Mouse (Mus musculus) MEL (cell line): ENCODE results near the gene Crim1.

ENCODE experiments used
- CHD1 ChIP-seq: IDR thresholded peaks from 2 replicates; pipeline ENCODE4 v1.6.1; 2012; ENCODE audit warnings: low read depth, mild to moderate bottlenecking, inconsistent platforms, low read length, improper control_type of control experiment
- CTCF ChIP-seq, 3 experiments: IDR thresholded peaks in 2 of 3; conservative IDR thresholded peaks in 1 of 3; 2 replicates each; pipeline ENCODE4 v1.5.1; 2011 to 2012; ENCODE audit warnings: low read length in 3 of 3, low read depth in 2 of 3, mild to moderate bottlenecking in 2 of 3, improper control_type of control experiment in 1 of 3, inconsistent platforms in 1 of 3, mixed read lengths in 1 of 3, moderate library complexity in 1 of 3; ENCODE audit not compliant: control insufficient read depth in 1 of 3, insufficient read depth in 1 of 3, poor library complexity in 1 of 3, severe bottlenecking in 1 of 3
- E2F4 ChIP-seq: IDR thresholded peaks from 2 replicates; pipeline ENCODE4 v1.6.1; 2011; ENCODE audit warnings: low read depth, low read length, improper control_type of control experiment, borderline replicate concordance
- ELF1 ChIP-seq: IDR thresholded peaks from 2 replicates; pipeline ENCODE4 v1.6.1; 2014; ENCODE audit warnings: low read depth, mild to moderate bottlenecking, inconsistent platforms, low read length, improper control_type of control experiment, moderate library complexity
- EP300 ChIP-seq, 2 experiments: IDR thresholded peaks; 2 replicates each; pipeline ENCODE4 v1.6.1; 2011; ENCODE audit warnings: improper control_type of control experiment in 2 of 2, low read length in 2 of 2, low read depth in 1 of 2, mild to moderate bottlenecking in 1 of 2
- MAZ ChIP-seq: IDR thresholded peaks from 2 replicates; pipeline ENCODE4 v1.6.1; 2012; ENCODE audit warnings: low read depth, mild to moderate bottlenecking, inconsistent platforms, low read length, improper control_type of control experiment
- POLR2A ChIP-seq, 2 experiments: IDR thresholded peaks; 2 replicates each; pipeline ENCODE4 v1.6.1; 2011 to 2012; ENCODE audit warnings: low read length in 2 of 2, mild to moderate bottlenecking in 2 of 2, control low read depth in 1 of 2, improper control_type of control experiment in 1 of 2, low read depth in 1 of 2, moderate library complexity in 1 of 2; ENCODE audit not compliant: control insufficient read depth in 1 of 2, insufficient read depth in 1 of 2, poor library complexity in 1 of 2
- POLR2AphosphoS5 ChIP-seq: IDR thresholded peaks from 2 replicates; pipeline ENCODE4 v1.6.1; 2012; ENCODE audit warnings: low read depth, borderline replicate concordance, mild to moderate bottlenecking, inconsistent platforms, low read length, moderate library complexity, mixed read lengths
- TCF12 ChIP-seq: IDR thresholded peaks from 2 replicates; pipeline ENCODE4 v1.6.1; 2014; ENCODE audit warnings: low read depth, mild to moderate bottlenecking, inconsistent platforms, low read length, improper control_type of control experiment, moderate library complexity

DNA sequence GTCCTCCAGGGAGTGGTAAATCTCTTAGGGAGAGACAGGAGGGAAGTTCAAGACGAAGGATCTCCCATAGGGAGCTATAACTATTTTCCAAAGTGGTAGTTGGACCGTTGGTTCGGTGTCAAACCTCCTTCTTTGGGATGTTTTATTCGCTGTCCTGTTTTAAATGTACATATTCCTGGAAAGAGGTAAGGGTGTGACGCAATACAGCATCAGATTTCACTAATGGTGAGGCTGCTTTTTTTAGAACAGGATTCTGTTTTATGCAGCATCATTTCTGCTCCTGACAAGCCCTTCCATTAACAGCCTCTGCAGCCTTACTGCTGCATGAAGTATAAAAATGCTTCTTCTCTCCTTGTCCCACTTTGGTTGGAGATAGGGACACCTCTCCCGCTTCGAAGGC is 95.9 kb downstream of the Crim1 start:
- no peak for TF ChIP-seq POLR2AphosphoS5
- no peak for TF ChIP-seq MAZ
- no peak for TF ChIP-seq CTCF (IDR thresholded peaks at IDR 0.05 in 2 of 3, conservative IDR thresholded peaks at IDR 0.05 in 1 of 3; ENCODE audit: control insufficient read depth in 1 of 3, insufficient read depth in 1 of 3, low read depth in 2 of 3, low read length in 3 of 3, poor library complexity in 1 of 3, severe bottlenecking in 1 of 3)
- TF ChIP-seq EP300 (IDR thresholded peaks at IDR 0.05; ENCODE audit: low read depth in 1 of 2, low read length in 2 of 2), result no peak
- no peak for TF ChIP-seq TCF12
- TF ChIP-seq E2F4, result no peak
- no peak for TF ChIP-seq CHD1
- TF ChIP-seq POLR2A (IDR thresholded peaks at IDR 0.05; ENCODE audit: control insufficient read depth in 1 of 2, insufficient read depth in 1 of 2, low read depth in 1 of 2, low read length in 2 of 2, poor library complexity in 1 of 2), result no peak
- TF ChIP-seq ELF1, result no peak
